Mouse (Mus musculus): ENCODE measurements at regions not wholly inside any gene's neighbourhood (a gene's known extent, or its start where the extent isn't known, plus 50 kb on each side); places are given as distances from the start of the nearest gene placed in this dataset.

- Histone ChIP-seq H3K27ac (ENCODE audit: insufficient read depth, low read length) (no peak overlapping the region), H3K4me1 (ENCODE audit: control insufficient read depth, insufficient read depth, low read length) (no peaks in the 10 kb centered on the region), H3K4me3 (replicated peaks; ENCODE audit: insufficient read depth, low read depth, low read length) (no peak overlapping the region), H3K27me3 (ENCODE audit: control insufficient read depth, insufficient read depth, low read length) (no peaks in the 10 kb centered on the region)
- WGBS, result 52% methylated on average over 7 of the region's 7 CpGs
- TF ChIP-seq CTCF (IDR thresholded peaks at IDR 0.05; ENCODE audit: borderline replicate concordance, insufficient read depth, low read depth, low read length) (no peak), POLR2A (IDR thresholded peaks at IDR 0.05; ENCODE audit: borderline replicate concordance, insufficient read depth, low read length) (no peak)
- peak in 1 of 2 experiments; percentile 1 for DNase-seq
These were observed 543.0 kb upstream of the Pcdh9 start for GRCm38 (mm10) chr14:94433343-94433958.

- H3K27me3 ChIP-seq (ENCODE audit: control insufficient read depth, insufficient read depth, low read length), result no peaks in the 10 kb centered on the region
- H3K27ac ChIP-seq (ENCODE audit: insufficient read depth, low read length), result no peak overlapping the region
- no peak for DNase-seq
- H3K4me1 ChIP-seq (ENCODE audit: control insufficient read depth, insufficient read depth, low read length), result no peaks in the 10 kb centered on the region
- no peak overlapping the region for H3K4me3 ChIP-seq (replicated peaks; ENCODE audit: insufficient read depth, low read depth, low read length)
- no peak for TF ChIP-seq CTCF (IDR thresholded peaks at IDR 0.05; ENCODE audit: borderline replicate concordance, insufficient read depth, low read depth, low read length)
- no peak for TF ChIP-seq POLR2A (IDR thresholded peaks at IDR 0.05; ENCODE audit: borderline replicate concordance, insufficient read depth, low read length)
- WGBS, result 38% methylated on average over 1 of the region's 1 CpGs
These were observed 537.2 kb upstream of the Pcdh9 start for GRCm38 (mm10) chr14:94427611-94428186.
